Mouse (Mus musculus) adrenal gland, adult 10 weeks (tissue): ENCODE measurements around the gene Gm49673. TPM values are rescaled to one million over a fixed set of nuclear protein-coding genes. Genes with fewer than 3 reads are reported as not detected.

ENCODE experiments used
- polyA plus RNA-seq: library from polyadenylated mRNA; stranded (reverse); fragments of 350-450 nt; fragmentation: Illumina TruSeq; extraction: RNeasy Lipid Tissue Mini Kit (QIAGEN cat#74804); gene quantifications from one replicate; pipeline ENCODE4 v1.2.3, GENCODE M21; 2014; ENCODE audit warnings: low read depth, low replicate concordance

Gm49673 gene
- not detected for polyA plus RNA-seq

DNA sequence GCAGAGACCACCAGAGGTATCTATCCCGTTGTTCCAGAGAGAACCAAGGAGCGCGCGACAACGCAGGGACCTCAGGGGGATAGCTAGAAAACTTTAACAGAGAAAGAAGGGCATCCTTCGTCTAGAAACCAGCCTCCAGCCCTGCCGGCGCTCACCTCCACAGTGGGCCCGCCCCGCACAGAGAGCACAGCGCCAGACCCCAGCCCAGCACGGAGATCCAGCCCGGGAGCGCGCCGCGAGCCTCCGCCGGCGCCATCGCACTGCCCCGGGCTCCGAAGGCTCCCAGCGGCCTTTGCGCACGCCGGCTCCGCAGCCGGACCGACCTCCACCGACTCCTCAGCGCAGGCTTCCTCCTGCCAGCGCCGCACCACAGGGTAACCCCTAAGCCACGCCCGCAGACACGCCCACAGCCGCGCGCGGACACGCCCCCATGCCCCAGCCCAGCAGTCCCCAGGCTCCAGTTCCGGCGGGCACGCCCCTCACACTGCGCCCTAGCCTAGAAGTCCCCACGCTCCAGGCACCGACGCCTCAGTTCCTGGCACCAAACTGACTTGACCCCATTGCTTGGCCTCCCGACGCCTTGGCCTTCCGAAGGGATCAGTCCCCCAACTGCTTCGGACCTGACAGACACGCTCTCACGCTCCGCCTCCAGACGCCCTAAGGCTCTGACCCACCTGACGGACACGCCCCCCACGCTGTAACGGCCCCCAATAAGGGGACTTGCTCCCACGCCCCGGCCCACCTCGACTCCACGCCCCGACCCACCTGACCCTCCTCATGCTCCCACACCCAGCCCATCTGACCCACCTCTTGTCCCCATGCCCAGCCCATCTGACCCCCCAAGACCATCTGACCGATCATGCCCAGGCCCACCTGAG lies at the start of gene Gm49673, which contains the start of gene Rnaset2a:
Gm49673 (minus strand) TSS at position 350 of the 878 bp plus-strand sequence.
Rnaset2a (minus strand) TSS at position 659 of the 878 bp plus-strand sequence.

DNA sequence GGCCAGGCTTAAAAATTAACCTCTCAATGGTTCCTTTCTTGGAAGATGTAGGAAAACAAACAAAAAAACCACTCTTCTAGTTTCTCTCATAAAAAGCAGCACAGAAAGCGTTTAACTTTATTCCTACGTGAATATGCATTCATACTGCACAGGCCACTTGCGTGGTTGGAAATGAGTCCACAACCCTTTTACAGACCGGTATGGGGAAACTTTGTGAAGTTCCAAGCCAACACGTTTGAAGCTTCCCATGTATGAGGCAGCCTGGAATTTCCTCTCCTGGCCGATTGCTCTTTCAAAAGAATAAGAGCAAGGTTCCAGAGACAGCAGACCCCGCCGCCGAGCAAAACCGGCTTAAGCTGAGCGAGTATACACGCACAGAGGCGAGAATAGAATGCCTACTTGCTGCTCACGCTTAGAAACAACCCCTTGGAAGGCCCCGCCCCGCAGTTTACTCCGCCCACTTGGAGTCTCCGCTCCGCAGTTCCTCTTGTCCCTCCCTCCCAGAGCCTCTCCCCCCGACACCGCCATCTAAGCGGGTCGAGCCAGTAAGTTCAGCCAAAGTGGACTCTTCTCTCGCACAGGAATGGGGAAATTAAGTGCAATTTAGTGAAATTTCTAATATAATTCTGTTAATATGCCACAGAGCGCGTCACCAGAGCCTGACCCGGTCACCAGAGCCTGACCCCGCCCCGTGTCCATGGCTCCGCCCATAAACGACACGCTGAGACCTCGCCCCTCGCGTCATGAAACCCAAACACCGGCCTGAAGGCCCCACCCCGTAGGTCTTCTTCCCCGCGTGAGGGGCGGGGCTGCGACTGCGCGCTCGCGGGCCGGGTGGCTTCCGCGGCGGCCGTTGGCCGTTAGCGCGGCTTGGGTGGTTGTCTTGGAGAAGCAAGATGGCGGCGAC lies 17.4 kb upstream of the Gm49673 start, which contains the start of gene Fgfr1op:
Fgfr1op (plus strand) TSS at position 801 of the 907 bp plus-strand sequence.

Other genes starting within 250 kb of the Gm49673 start
- 0.58 TPM for gene Tagap, start 221.8 kb downstream of the Gm49673 start, polyA plus RNA-seq
- gene Rsph3a, start 202.2 kb downstream of the Gm49673 start, polyA plus RNA-seq = 37.6 TPM
- 31.8 TPM for gene Rnaset2a, start 309 bp upstream of the Gm49673 start, polyA plus RNA-seq
- 40.4 TPM for gene Fgfr1op, start 17.7 kb upstream of the Gm49673 start, polyA plus RNA-seq
- gene Ccr6, start 88.3 kb upstream of the Gm49673 start, polyA plus RNA-seq = not detected
- 632 TPM for gene Mpc1, start 135.1 kb upstream of the Gm49673 start, polyA plus RNA-seq
- 60.4 TPM for gene Sft2d1, start 163.3 kb upstream of the Gm49673 start, polyA plus RNA-seq
- gene Prr18, start 189.7 kb upstream of the Gm49673 start, polyA plus RNA-seq = not detected
- gene T2, start 208.2 kb upstream of the Gm49673 start, polyA plus RNA-seq = not detected